Mouse (Mus musculus): Measurements from ENCODE around the gene Myo16. TPM values are rescaled to one million over a fixed set of nuclear protein-coding genes. Genes with fewer than 3 reads are reported as not detected.

Myo16 gene
- total RNA-seq, 2 experiments from 2014 or later, result 15.7 to 18.7 TPM

- DNase-seq, result no peak
These were observed 261.6 kb downstream of the Myo16 start for GRCm38 (mm10) chr8:10415288-10415687.

GRCm38 (mm10) chr8:10415885-10416284 is 262.2 kb downstream of the Myo16 start:
- DNase-seq, result no peak

- no peak for DNase-seq
These were observed 263.1 kb downstream of the Myo16 start for GRCm38 (mm10) chr8:10416806-10417205.

GRCm38 (mm10) chr8:10417281-10417680 is 263.6 kb downstream of the Myo16 start:
- no peak for DNase-seq

GRCm38 (mm10) chr8:10418013-10418412 is 264.3 kb downstream of the Myo16 start:
- no peak for DNase-seq

GRCm38 (mm10) chr8:10418971-10419370 is 265.3 kb downstream of the Myo16 start:
- DNase-seq, result no peak

- DNase-seq, result no peak
These were observed 266.0 kb downstream of the Myo16 start for GRCm38 (mm10) chr8:10419726-10420125.

GRCm38 (mm10) chr8:10420551-10420950 is 266.8 kb downstream of the Myo16 start:
- DNase-seq, result no peak

- DNase-seq, result no peak
These were observed 267.9 kb downstream of the Myo16 start for GRCm38 (mm10) chr8:10421516-10422090.

- DNase-seq, result no peak
These were observed 281.8 kb downstream of the Myo16 start for GRCm38 (mm10) chr8:10435492-10435891.

GRCm38 (mm10) chr8:10438772-10439171 is 285.1 kb downstream of the Myo16 start:
- DNase-seq, result peak; percentile 87

- DNase-seq, result no peak
These were observed 286.1 kb downstream of the Myo16 start for GRCm38 (mm10) chr8:10439595-10440453.

- no peak for DNase-seq
These were observed 288.9 kb downstream of the Myo16 start for GRCm38 (mm10) chr8:10442562-10442961.

- no peak for DNase-seq
These were observed 291.3 kb downstream of the Myo16 start for GRCm38 (mm10) chr8:10445011-10445410.

- DNase-seq, result no peak
These were observed 294.8 kb downstream of the Myo16 start for GRCm38 (mm10) chr8:10448545-10448944.

GRCm38 (mm10) chr8:10453046-10453445 is 299.3 kb downstream of the Myo16 start:
- DNase-seq, result no peak

GRCm38 (mm10) chr8:10458151-10458649 is 304.5 kb downstream of the Myo16 start:
- no peak for DNase-seq

- DNase-seq, result no peak
These were observed 308.6 kb downstream of the Myo16 start for GRCm38 (mm10) chr8:10462271-10462670.

- DNase-seq, result no peak
These were observed 314.8 kb downstream of the Myo16 start for GRCm38 (mm10) chr8:10468490-10468889.

GRCm38 (mm10) chr8:10469658-10470057 is 315.9 kb downstream of the Myo16 start:
- no peak for DNase-seq

GRCm38 (mm10) chr8:10470280-10470679 is 316.6 kb downstream of the Myo16 start:
- no peak for DNase-seq

GRCm38 (mm10) chr8:10472371-10472770 is 318.7 kb downstream of the Myo16 start:
- no peak for DNase-seq

- DNase-seq, result no peak
These were observed 320.7 kb downstream of the Myo16 start for GRCm38 (mm10) chr8:10474446-10474845.

GRCm38 (mm10) chr8:10479059-10479458 is 325.3 kb downstream of the Myo16 start:
- DNase-seq, result no peak

Data from heart, postnatal 4 days (tissue).